Mouse (Mus musculus): ENCODE data around the gene Scn2b. TPM values are rescaled to one million over a fixed set of nuclear protein-coding genes. Genes with fewer than 3 reads are reported as not detected.

Gene Scn2b
- polyA plus RNA-seq, 1 experiment from 2014 or later: 0.84 TPM

GRCm38 (mm10) chr9:45121769-45122168, 4.2 kb downstream of the Scn2b start:
- ATAC-seq (ENCODE audit: low FRiP score, low TSS enrichment) (peak; percentile 67), DNase-seq (ENCODE audit: low spot score) (peak; percentile 85)
- Histone ChIP-seq H3K4me1 (replicated peaks; ENCODE audit: control insufficient read depth, insufficient read depth) (no peaks in the 10 kb centered on the region), H3K4me3 (ENCODE audit: low read depth, low read length) (no peak overlapping the region), H3K27ac (replicated peaks) (peak overlapping the region; percentile 61; the same call in 1 of the 2 replicates), H3K9me3 (ENCODE audit: control insufficient read depth, low read length) (no peaks in the 10 kb centered on the region), H3K4me2 (replicated peaks; ENCODE audit: low read depth) (peak overlapping the region; percentile 47), H3K9ac (ENCODE audit: low read length) (0 out of 2 replicates have a peak overlapping the region, but pooled peaks have one; percentile 9), H3K36me3 (ENCODE audit: control insufficient read depth, insufficient read depth, low read length) (no peaks in the 10 kb centered on the region), H3K27me3 (ENCODE audit: control insufficient read depth, insufficient read depth, low read length) (no peaks in the 10 kb centered on the region)
- TF ChIP-seq EP300 (optimal IDR thresholded peaks at IDR 0.05): no peak
- peak; percentile 98 for TF ChIP-seq CTCF (IDR thresholded peaks at IDR 0.05; ENCODE audit: low read depth)
- WGBS: 3% methylated on average over 10 of the region's 10 CpGs

- 17% methylated on average over 9 of the region's 9 CpGs for WGBS
- Histone ChIP-seq H3K4me1 (replicated peaks; ENCODE audit: control insufficient read depth, insufficient read depth) (no peaks in the 10 kb centered on the region), H3K4me2 (replicated peaks; ENCODE audit: low read depth) (peak overlapping the region; percentile 47), H3K9me3 (ENCODE audit: control insufficient read depth, low read length) (no peaks in the 10 kb centered on the region), H3K36me3 (ENCODE audit: control insufficient read depth, insufficient read depth, low read length) (no peaks in the 10 kb centered on the region), H3K9ac (ENCODE audit: low read length) (0 out of 2 replicates have a peak overlapping the region, but pooled peaks have one; percentile 9), H3K27me3 (ENCODE audit: control insufficient read depth, insufficient read depth, low read length) (no peaks in the 10 kb centered on the region), H3K4me3 (ENCODE audit: low read depth, low read length) (no peak overlapping the region), H3K27ac (replicated peaks) (peak overlapping the region; percentile 61)
- peak; percentile 83 for DNase-seq (ENCODE audit: low spot score)
- peak; percentile 87 for ATAC-seq (ENCODE audit: low FRiP score, low TSS enrichment)
- TF ChIP-seq EP300 (optimal IDR thresholded peaks at IDR 0.05) (no peak), CTCF (IDR thresholded peaks at IDR 0.05; ENCODE audit: low read depth) (no peak)
These were observed 4.7 kb downstream of the Scn2b start for GRCm38 (mm10) chr9:45122209-45122761.

GRCm38 (mm10) chr9:45125211-45125610, 7.6 kb downstream of the Scn2b start:
- TF ChIP-seq EP300 (optimal IDR thresholded peaks at IDR 0.05) (no peak), CTCF (IDR thresholded peaks at IDR 0.05; ENCODE audit: low read depth) (no peak)
- ATAC-seq (ENCODE audit: low FRiP score, low TSS enrichment) (no peak), DNase-seq (ENCODE audit: low spot score) (no peak)
- H3K9me3 ChIP-seq (ENCODE audit: control insufficient read depth, low read length): no peaks in the 10 kb centered on the region
- H3K4me2 ChIP-seq (replicated peaks; ENCODE audit: low read depth): no peak overlapping the region
- H3K36me3 ChIP-seq (ENCODE audit: control insufficient read depth, insufficient read depth, low read length): no peaks in the 10 kb centered on the region
- 90% methylated on average over 14 of the region's 14 CpGs for WGBS
- H3K27me3 ChIP-seq (ENCODE audit: control insufficient read depth, insufficient read depth, low read length): no peaks in the 10 kb centered on the region
- no peak overlapping the region for H3K9ac ChIP-seq (ENCODE audit: low read length)
- H3K27ac ChIP-seq (replicated peaks): no peak overlapping the region
- H3K4me3 ChIP-seq (ENCODE audit: low read depth, low read length): no peak overlapping the region
- H3K4me1 ChIP-seq (replicated peaks; ENCODE audit: control insufficient read depth, insufficient read depth): no peaks in the 10 kb centered on the region

GRCm38 (mm10) chr9:45126941-45127340, 9.4 kb downstream of the Scn2b start:
- ATAC-seq (ENCODE audit: low FRiP score, low TSS enrichment) (no peak), DNase-seq (ENCODE audit: low spot score) (no peak)

GRCm38 (mm10) chr9:45130119-45130518, 12.5 kb downstream of the Scn2b start:
- Histone ChIP-seq H3K4me2 (replicated peaks; ENCODE audit: low read depth) (no peak overlapping the region), H3K36me3 (ENCODE audit: control insufficient read depth, insufficient read depth, low read length) (no peaks in the 10 kb centered on the region), H3K9me3 (ENCODE audit: control insufficient read depth, low read length) (no peaks in the 10 kb centered on the region), H3K27me3 (ENCODE audit: control insufficient read depth, insufficient read depth, low read length) (no peaks in the 10 kb centered on the region), H3K27ac (replicated peaks) (no peak overlapping the region), H3K4me3 (ENCODE audit: low read depth, low read length) (no peak overlapping the region), H3K4me1 (replicated peaks; ENCODE audit: control insufficient read depth, insufficient read depth) (no peaks in the 10 kb centered on the region), H3K9ac (ENCODE audit: low read length) (no peak overlapping the region)
- TF ChIP-seq EP300 (optimal IDR thresholded peaks at IDR 0.05) (no peak), CTCF (IDR thresholded peaks at IDR 0.05; ENCODE audit: low read depth) (no peak)
- no peak for DNase-seq (ENCODE audit: low spot score)
- WGBS: 79% methylated on average over 3 of the region's 3 CpGs
- ATAC-seq (ENCODE audit: low FRiP score, low TSS enrichment): no peak

More at GRCm38 (mm10) chr9:45126941-45127340, 9.4 kb downstream of the Scn2b start:
- no peak overlapping the region for H3K27ac ChIP-seq (replicated peaks)
- TF ChIP-seq EP300 (optimal IDR thresholded peaks at IDR 0.05) (no peak), CTCF (IDR thresholded peaks at IDR 0.05; ENCODE audit: low read depth) (no peak)
- WGBS: 51% methylated on average over 7 of the region's 7 CpGs
- H3K4me2 ChIP-seq (replicated peaks; ENCODE audit: low read depth): no peak overlapping the region
- no peaks in the 10 kb centered on the region for H3K27me3 ChIP-seq (ENCODE audit: control insufficient read depth, insufficient read depth, low read length)
- no peaks in the 10 kb centered on the region for H3K4me1 ChIP-seq (replicated peaks; ENCODE audit: control insufficient read depth, insufficient read depth)
- no peak overlapping the region for H3K4me3 ChIP-seq (ENCODE audit: low read depth, low read length)
- H3K36me3 ChIP-seq (ENCODE audit: control insufficient read depth, insufficient read depth, low read length): no peaks in the 10 kb centered on the region
- no peaks in the 10 kb centered on the region for H3K9me3 ChIP-seq (ENCODE audit: control insufficient read depth, low read length)
- no peak overlapping the region for H3K9ac ChIP-seq (ENCODE audit: low read length)

GRCm38 (mm10) chr9:45133484-45134310, 16.1 kb downstream of the Scn2b start:
- Histone ChIP-seq H3K4me2 (replicated peaks; ENCODE audit: low read depth) (no peak overlapping the region), H3K9me3 (ENCODE audit: control insufficient read depth, low read length) (no peaks in the 10 kb centered on the region), H3K27me3 (ENCODE audit: control insufficient read depth, insufficient read depth, low read length) (no peaks in the 10 kb centered on the region; the same call in 1 of the 2 replicates), H3K4me3 (ENCODE audit: low read depth, low read length) (no peak overlapping the region), H3K36me3 (ENCODE audit: control insufficient read depth, insufficient read depth, low read length) (no peaks in the 10 kb centered on the region), H3K9ac (ENCODE audit: low read length) (no peak overlapping the region), H3K27ac (replicated peaks) (no peak overlapping the region), H3K4me1 (replicated peaks; ENCODE audit: control insufficient read depth, insufficient read depth) (0 out of 2 replicates have a peak, but pooled peaks cover 3% of the 10 kb centered on the region)
- WGBS: 19% methylated on average over 5 of the region's 5 CpGs
- DNase-seq (ENCODE audit: low spot score): peak; percentile 83
- peak; percentile 77 for ATAC-seq (ENCODE audit: low FRiP score, low TSS enrichment)
- TF ChIP-seq CTCF (IDR thresholded peaks at IDR 0.05; ENCODE audit: low read depth) (peak; percentile 83), EP300 (optimal IDR thresholded peaks at IDR 0.05) (no peak)

Data from stomach, postnatal 0 days (tissue).